13 mouse cellular contexts compared by ENCODE assay signal in genomic region chr19:53740750-53741380, GRCm38 (mm10).
DNase-seq lines count a peak whose midpoint lies in the region; ATAC-seq and TF ChIP-seq lines count a peak whose summit lies in the region.
"Had no signal": no experiment of that assay in that cellular context is flagged by ENCODE, and none has a peak within 500 bp of the region (broad histone marks: within the 10 kb centered on the region; RNA-seq: fewer than 3 reads in every experiment).

No protein-coding gene starts in this region.

- H3K9me3 ChIP-seq in heart, embryonic 14.5 days (ENCODE audit: control insufficient read depth, low read length): no peaks in the 10 kb centered on the region
- no peaks in the 10 kb centered on the region for H3K9me3 ChIP-seq in neural tube, embryonic 15.5 days (replicated peaks)
- H3K9me3 ChIP-seq in midbrain, embryonic 13.5 days: no peaks in the 10 kb centered on the region
- H3K9me3 ChIP-seq: midbrain, embryonic 15.5 days had no signal

- TF ChIP-seq CTCF in C2C12 (IDR thresholded peaks at IDR 0.05; ENCODE audit: control insufficient read depth, insufficient read depth, insufficient read length): no peak

- H3K9ac ChIP-seq in heart, embryonic 14.5 days (ENCODE audit: low read length): no peak overlapping the region
- H3K9ac ChIP-seq in neural tube, embryonic 15.5 days (replicated peaks): no peak overlapping the region
- H3K9ac ChIP-seq in midbrain, embryonic 13.5 days (replicated peaks): no peak overlapping the region
- H3K9ac ChIP-seq: midbrain, embryonic 15.5 days had no signal

- 67% methylated on average over 1 of the region's 1 CpGs for WGBS in heart, embryonic 14.5 days
- 94% methylated on average over 1 of the region's 1 CpGs for WGBS in neural tube, embryonic 15.5 days
- 83% methylated on average over 1 of the region's 1 CpGs for whole genome bisulfite sequencing in midbrain, embryonic 13.5 days

- H3K27ac ChIP-seq in heart, embryonic 14.5 days (replicated peaks in 1 of 2; ENCODE audit: control insufficient read depth in 1 of 2, insufficient read depth in 1 of 2, low read depth in 2 of 2, low read length in 2 of 2): peak overlapping the region in 1 of 2 experiments; percentile 64; a peak in 2 of 4 replicates
- H3K27ac ChIP-seq in neural tube, embryonic 15.5 days (replicated peaks): no peak overlapping the region
- no peak overlapping the region for H3K27ac ChIP-seq in midbrain, embryonic 13.5 days
- H3K27ac ChIP-seq: midbrain, embryonic 15.5 days had no signal

- peaks cover 12 to 47% of the 10 kb centered on the region in 2 experiments for H3K4me1 ChIP-seq in heart, embryonic 14.5 days (ENCODE audit: control insufficient read depth in 2 of 2, insufficient read depth in 2 of 2, low read length in 2 of 2)
- H3K4me1 ChIP-seq in neural tube, embryonic 15.5 days: no peaks in the 10 kb centered on the region
- H3K4me1 ChIP-seq in midbrain, embryonic 13.5 days (replicated peaks): no peaks in the 10 kb centered on the region
- H3K4me1 ChIP-seq: midbrain, embryonic 15.5 days had no signal

- ATAC-seq in heart, embryonic 14.5 days (ENCODE audit: insufficient number of reproducible peaks, insufficient read depth, low FRiP score, low read depth): 0 out of 2 replicates have a peak, but pooled peaks have one; percentile 26
- no peak for ATAC-seq in neural tube, embryonic 15.5 days (ENCODE audit: low FRiP score)
- no peak for ATAC-seq in midbrain, embryonic 13.5 days
- ATAC-seq: midbrain, embryonic 15.5 days had no signal

- no peaks in the 10 kb centered on the region for H3K79me2 ChIP-seq in C2C12 (ENCODE audit: control insufficient read depth, insufficient read depth)

- no peak overlapping the region for H3K4me3 ChIP-seq in heart, embryonic 14.5 days (ENCODE audit: control insufficient read depth in 1 of 2, insufficient read depth in 1 of 2, low read depth in 1 of 2, low read length in 2 of 2)
- H3K4me3 ChIP-seq in C2C12 (ENCODE audit: insufficient read depth, poor library complexity, severe bottlenecking): no peak overlapping the region
- H3K4me3 ChIP-seq in neural tube, embryonic 15.5 days (replicated peaks): no peak overlapping the region
- H3K4me3 ChIP-seq in midbrain, embryonic 13.5 days (replicated peaks): no peak overlapping the region
- H3K4me3 ChIP-seq: midbrain, embryonic 15.5 days had no signal

- H3K4me2 ChIP-seq in heart, embryonic 14.5 days (ENCODE audit: low read length): no peak overlapping the region
- H3K4me2 ChIP-seq in neural tube, embryonic 15.5 days: no peak overlapping the region
- H3K4me2 ChIP-seq in midbrain, embryonic 13.5 days (replicated peaks): no peak overlapping the region
- H3K4me2 ChIP-seq: midbrain, embryonic 15.5 days had no signal

- no peaks in the 10 kb centered on the region for H3K27me3 ChIP-seq in heart, embryonic 14.5 days (ENCODE audit: control insufficient read depth, insufficient read depth, low read length)
- no peaks in the 10 kb centered on the region for H3K27me3 ChIP-seq in C2C12 (ENCODE audit: control insufficient read depth, insufficient read depth, insufficient read length)
- H3K27me3 ChIP-seq in neural tube, embryonic 15.5 days (replicated peaks): no peaks in the 10 kb centered on the region
- H3K27me3 ChIP-seq in midbrain, embryonic 13.5 days: no peaks in the 10 kb centered on the region
- H3K27me3 ChIP-seq: midbrain, embryonic 15.5 days had no signal

- no peak for DNase-seq in heart, adult 18-20 months
- DNase-seq in 3134 (ENCODE audit: extremely low read depth, insufficient read length, low spot score): peak; percentile 30
- peak; percentile 11 for DNase-seq in c-Kit-positive CD71-positive TER-119-negative erythroid progenitor cells, embryonic 14.5 days (ENCODE audit: low read depth)
- DNase-seq in right cerebral cortex, postnatal 10 days (ENCODE audit: low spot score in 2 of 2): no peak
- DNase-seq: cerebellum, adult 8-10 months; gastrocnemius, postnatal 25 days; kidney, postnatal 10 days; right cerebral cortex, postnatal 4 days had no signal

- no peaks in the 10 kb centered on the region for H3K79me3 ChIP-seq in C2C12 (ENCODE audit: low read depth)

- no peak overlapping the region for H3ac ChIP-seq in C2C12 (ENCODE audit: control insufficient read depth, insufficient read length, low read depth)

- no peaks in the 10 kb centered on the region for H3K36me3 ChIP-seq in heart, embryonic 14.5 days (ENCODE audit: control insufficient read depth, insufficient read depth, low read length)
- H3K36me3 ChIP-seq in C2C12 (ENCODE audit: control insufficient read depth, insufficient read depth): no peaks in the 10 kb centered on the region
- H3K36me3 ChIP-seq in neural tube, embryonic 15.5 days: no peaks in the 10 kb centered on the region
- H3K36me3 ChIP-seq in midbrain, embryonic 13.5 days: no peaks in the 10 kb centered on the region
- H3K36me3 ChIP-seq: midbrain, embryonic 15.5 days had no signal

TF ChIP-seq in C2C12, 6 proteins besides CTCF, POLR2A, EP300 and RAD21:
- no peak for TF ChIP-seq FOSL1 (IDR thresholded peaks at IDR 0.05; ENCODE audit: insufficient read depth, low read length, poor library complexity, severe bottlenecking)
- TF ChIP-seq MAX (IDR thresholded peaks at IDR 0.05): no peak
- TF ChIP-seq MYOD1 (IDR thresholded peaks at IDR 0.05; ENCODE audit: control insufficient read depth, insufficient read length, low read depth): peak; percentile 47

Comparison
In these comparisons a context has a peak if more than half of its experiments do, and no peak if none do; other contexts are left out.
1. DNase-seq: peak in 3134 (single experiment) and c-Kit-positive CD71-positive TER-119-negative erythroid progenitor cells, embryonic 14.5 days (single experiment); none in heart, adult 18-20 months (0 of 2) and right cerebral cortex, postnatal 10 days (0 of 2).